Mouse (Mus musculus) spleen, adult 18-20 months (tissue): ENCODE results near the gene Llph.
A peak's percentile ranks its signal among the peaks of the same experiment; 100 is the strongest.

ENCODE experiments used
- DNase-seq, 2 experiments: peaks; one replicate each; pipeline ENCODE4 v3.0.0; 2022; ENCODE audit warnings: mixed read lengths in 2 of 2

Llph gene

GRCm38 (mm10) chr10:120219578-120220359 lies 7.1 kb upstream of the Llph start:
- peak in 1 of 2 experiments; percentile 20 for DNase-seq

- no peak for DNase-seq
Observed at GRCm38 (mm10) chr10:120220776-120221175, 6.1 kb upstream of the Llph start.

GRCm38 (mm10) chr10:120231718-120232117 lies 4.8 kb downstream of the Llph start:
- DNase-seq, result peak; percentile 62 to 81

GRCm38 (mm10) chr10:120233655-120234367 lies 6.9 kb downstream of the Llph start:
- peak in 1 of 2 experiments; percentile 44 for DNase-seq

- no peak for DNase-seq
Observed at GRCm38 (mm10) chr10:120236855-120237254, 10.0 kb downstream of the Llph start.

- DNase-seq, result no peak
Observed at GRCm38 (mm10) chr10:120238241-120238640, 11.4 kb downstream of the Llph start.

GRCm38 (mm10) chr10:120239476-120239875 lies 12.6 kb downstream of the Llph start:
- no peak for DNase-seq

- DNase-seq, result no peak
Observed at GRCm38 (mm10) chr10:120242421-120242820, 15.6 kb downstream of the Llph start.

GRCm38 (mm10) chr10:120245681-120246080 lies 18.8 kb downstream of the Llph start:
- no peak for DNase-seq

- DNase-seq, result peak; percentile 20 to 42
Observed at GRCm38 (mm10) chr10:120246994-120247750, 20.3 kb downstream of the Llph start.

GRCm38 (mm10) chr10:120250911-120251683 lies 24.2 kb downstream of the Llph start:
- DNase-seq, result no peak

GRCm38 (mm10) chr10:120251791-120252190 lies 24.9 kb downstream of the Llph start:
- no peak for DNase-seq

- no peak for DNase-seq
Observed at GRCm38 (mm10) chr10:120252800-120253199, 25.9 kb downstream of the Llph start.

GRCm38 (mm10) chr10:120257231-120257630 lies 30.4 kb downstream of the Llph start:
- DNase-seq, result peak in 1 of 2 experiments; percentile 46

- no peak for DNase-seq
Observed at GRCm38 (mm10) chr10:120267790-120268189, 40.9 kb downstream of the Llph start.

GRCm38 (mm10) chr10:120269946-120270345 lies 43.1 kb downstream of the Llph start:
- no peak for DNase-seq

- peak in 1 of 2 experiments; percentile 62 for DNase-seq
Observed at GRCm38 (mm10) chr10:120270777-120271176, 43.9 kb downstream of the Llph start.

- DNase-seq, result no peak
Observed at GRCm38 (mm10) chr10:120271318-120271717, 44.4 kb downstream of the Llph start.

- no peak for DNase-seq
Observed at GRCm38 (mm10) chr10:120271879-120272269, 45.0 kb downstream of the Llph start.

- no peak for DNase-seq
Observed at GRCm38 (mm10) chr10:120272270-120272883, 45.5 kb downstream of the Llph start.

- no peak for DNase-seq
Observed at GRCm38 (mm10) chr10:120273335-120273734, 46.5 kb downstream of the Llph start.
